Mouse (Mus musculus): ENCODE results near the gene Dbi. TPM values are rescaled to one million over a fixed set of nuclear protein-coding genes. Genes with fewer than 3 reads are reported as not detected.

The Dbi gene
- total RNA-seq, 2 experiments from 2014 or later, result 28.7 to 40.7 TPM

Other genes with a start within 250 kb of the Dbi start
- 1.3 and 2.9 TPM in 2 replicates for gene Tmem177, start 207.9 kb downstream of the Dbi start, total RNA-seq (2015; ENCODE audit: low replicate concordance)
- 0.53 and 2.7 TPM in 2 replicates for gene Tmem177, start 207.9 kb downstream of the Dbi start, total RNA-seq (2017; ENCODE audit: low replicate concordance)
- not detected in 2 replicates for gene Cfap221, start 123.8 kb downstream of the Dbi start, total RNA-seq (2015; ENCODE audit: low replicate concordance)
- not detected in 2 replicates for gene Cfap221, start 123.8 kb downstream of the Dbi start, total RNA-seq (2017; ENCODE audit: low replicate concordance)
- gene Sctr, start 114.2 kb downstream of the Dbi start, total RNA-seq (2015; ENCODE audit: low replicate concordance), result not detected in 2 replicates
- not detected in 2 replicates for gene Sctr, start 114.2 kb downstream of the Dbi start, total RNA-seq (2017; ENCODE audit: low replicate concordance)
- gene Tmem37, start 47.0 kb downstream of the Dbi start, total RNA-seq (2015; ENCODE audit: low replicate concordance), result 3.2 TPM in 1 of 2 replicates, not detected in the other
- not detected in 2 replicates for gene Tmem37, start 47.0 kb downstream of the Dbi start, total RNA-seq (2017; ENCODE audit: low replicate concordance)
- gene 3110009E18Rik, start 109 bp upstream of the Dbi start, total RNA-seq (2015; ENCODE audit: low replicate concordance), result 17.3 TPM in 1 of 2 replicates, not detected in the other
- gene 3110009E18Rik, start 109 bp upstream of the Dbi start, total RNA-seq (2017; ENCODE audit: low replicate concordance), result not detected in 2 replicates
- 37.3 and 42.2 TPM in 2 replicates for gene Steap3, start 151.6 kb upstream of the Dbi start, total RNA-seq (2015; ENCODE audit: low replicate concordance)
- 23.2 and 37.0 TPM in 2 replicates for gene Steap3, start 151.6 kb upstream of the Dbi start, total RNA-seq (2017; ENCODE audit: low replicate concordance)
- not detected in 2 replicates for gene C1ql2, start 219.5 kb upstream of the Dbi start, total RNA-seq (2015; ENCODE audit: low replicate concordance)
- not detected in 2 replicates for gene C1ql2, start 219.5 kb upstream of the Dbi start, total RNA-seq (2017; ENCODE audit: low replicate concordance)

Data from erythroid progenitor cell, adult 5-6 weeks (primary cell).